ENCODE assay signal across 19 mouse cellular contexts in genomic region chr9:5456606-5457005, GRCm38 (mm10).
"Had no signal": no experiment of that assay in that cellular context is flagged by ENCODE, and none has a peak within 500 bp of the region (broad histone marks: within the 10 kb centered on the region; RNA-seq: fewer than 3 reads in every experiment).

No protein-coding gene starts in this region.

- ATAC-seq: forebrain, embryonic 13.5 days; forebrain, embryonic 14.5 days; forebrain, embryonic 15.5 days; forebrain, embryonic 16.5 days; forebrain, postnatal 0 days had no signal

- DNase-seq: cerebellum, adult 9-11 months; cerebellum, postnatal 10 days; cerebellum, postnatal 14 days; cerebellum, postnatal 25 days; cerebellum, postnatal 36 days; embryo, embryonic 11 days; forebrain, postnatal 0 days; gastrocnemius, adult 2 months; gastrocnemius, postnatal 10 days; gastrocnemius, postnatal 14 days; gastrocnemius, postnatal 25 days; gastrocnemius, postnatal 36 days; heart, adult 11 months; heart, adult 18-20 months; heart, adult 2 months had no signal
